Mouse (Mus musculus): ENCODE data around the gene Bahd1.

The Bahd1 gene

DNA sequence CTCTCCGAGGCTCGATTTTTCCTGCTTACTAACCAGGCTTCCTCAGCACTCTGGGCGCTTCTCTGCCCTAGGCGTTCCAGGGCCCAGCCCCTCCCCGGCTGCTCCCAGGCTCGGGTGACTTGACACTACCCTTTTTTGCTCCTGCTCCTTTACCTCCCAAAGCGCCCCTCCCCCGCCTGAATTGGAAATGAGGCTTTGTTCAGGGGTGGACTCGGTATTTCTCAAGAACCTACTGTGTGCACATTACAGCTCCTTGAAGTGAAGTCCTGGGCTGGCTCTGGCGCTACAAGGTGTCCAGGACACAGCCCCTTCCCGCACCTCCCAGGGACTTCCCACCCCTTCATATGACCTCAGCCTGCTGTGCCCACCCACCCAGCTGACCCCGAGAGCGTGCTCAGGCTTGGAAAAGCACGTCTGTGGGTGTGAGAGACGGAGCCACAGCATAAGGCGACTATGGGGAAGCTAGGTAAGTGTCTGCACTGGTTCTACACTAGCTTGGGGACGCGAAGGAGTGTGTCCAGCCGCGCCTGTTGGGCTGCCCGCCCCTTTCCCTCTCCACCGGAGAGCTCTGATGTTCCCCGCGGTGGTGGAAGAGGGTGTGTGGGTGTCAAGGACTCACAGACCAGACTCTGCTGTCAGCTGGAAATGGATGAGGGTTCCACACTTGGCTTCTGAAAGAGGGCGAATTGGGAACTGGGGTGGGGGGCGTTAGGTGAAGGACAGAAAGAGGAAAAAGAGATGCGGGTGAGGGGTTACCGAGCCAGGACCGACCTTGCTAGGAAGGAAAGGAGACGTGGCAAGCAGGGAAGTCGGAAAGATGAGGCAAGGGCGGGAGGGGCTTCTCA is at the start of gene Bahd1:
Gene Bahd1, plus strand, starts transcription at position 397 of the 845 bp plus-strand sequence.
- POLR2A ChIA-PET, result interaction anchor here (0.5 to 3.8 kb wide), 12 partner anchors 14 to 438 kb away, joined by 3 to 12 read pairs (median 4); no protein-coding TSS in a partner anchor
- CTCF ChIA-PET, result interaction anchor here in 3 of 4 experiments (0.6 to 1.4 kb wide), 7 partner anchors 7 to 372 kb away, joined by 3 to 5 read pairs (median 3); no protein-coding TSS in a partner anchor

DNA sequence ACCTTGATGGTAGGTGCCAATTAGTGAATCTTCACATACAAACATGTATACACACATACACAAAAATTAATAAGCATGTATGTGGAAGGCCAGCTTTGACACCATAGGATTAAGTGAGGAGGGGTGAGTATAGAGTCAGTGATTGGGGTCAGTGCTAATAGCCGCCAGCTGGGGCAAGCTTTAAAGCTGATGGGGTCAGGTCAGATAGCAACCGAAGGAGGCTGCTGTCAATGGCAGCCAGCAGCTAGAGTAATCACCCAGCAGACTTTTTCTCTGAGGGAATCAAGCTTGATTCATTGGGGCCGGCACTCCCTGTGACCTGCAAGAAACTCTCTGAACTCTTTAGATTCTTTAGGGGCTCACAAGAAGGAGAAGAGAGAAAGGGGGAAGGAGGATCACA is 48.4 kb upstream of the Bahd1 start:
- ChIA-PET CTCF (interaction anchor here in 1 of 4 experiments (0.7 kb wide), 1 partner anchor 56 kb away, joined by 4 read pairs; no protein-coding TSS in a partner anchor), POLR2A (interaction anchor here in 2 of 4 experiments (1.2 to 1.9 kb wide), 6 partner anchors 10 to 44 kb away, joined by 3 to 8 read pairs (median 6); partner anchors contain the start of gene Ivd (in 2 of the 2))

DNA sequence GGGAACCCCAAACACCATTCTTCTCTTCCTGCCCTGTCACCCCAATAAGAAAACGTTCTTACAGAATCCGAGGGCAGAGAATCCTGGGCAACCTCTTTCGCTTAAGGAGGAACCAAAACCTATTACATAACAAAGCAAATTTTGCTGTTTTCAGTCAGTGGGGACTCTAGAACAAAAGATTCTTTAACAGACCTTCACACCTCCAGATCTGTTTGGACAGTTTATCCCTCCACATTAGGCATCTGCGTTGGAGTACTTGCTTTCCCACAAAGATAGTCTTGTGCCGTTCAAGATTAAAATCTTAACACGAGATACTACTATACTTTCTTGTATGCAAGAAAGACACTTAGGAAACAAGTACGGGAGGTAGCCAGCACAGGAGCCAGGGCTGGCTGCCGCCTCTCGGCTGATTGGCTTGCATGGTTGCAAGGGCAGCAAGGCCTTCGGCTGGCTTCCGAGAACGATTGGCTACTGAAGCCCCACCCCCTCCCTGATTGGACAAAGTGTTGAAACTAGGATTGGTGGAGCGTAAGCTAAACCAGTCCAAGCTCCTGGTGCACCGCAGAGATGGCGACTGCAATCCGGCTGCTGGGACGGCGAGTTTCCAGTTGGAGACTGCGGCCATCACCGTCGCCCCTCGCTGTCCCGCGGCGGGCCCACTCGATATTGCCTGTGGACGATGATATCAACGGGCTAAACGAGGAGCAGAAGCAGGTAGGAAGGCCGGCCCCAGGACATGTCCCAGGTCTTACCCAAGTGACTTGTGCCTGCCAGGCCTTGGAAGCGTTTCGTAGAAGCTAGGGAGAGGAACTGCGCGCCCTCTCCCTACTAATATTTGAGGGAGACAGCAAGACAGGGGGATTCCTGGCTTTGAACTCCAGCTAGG is 38.5 kb upstream of the Bahd1 start, which contains the start of gene Ivd:
Gene Ivd, plus strand, starts transcription at position 501 of the 886 bp plus-strand sequence.
- POLR2A ChIA-PET, result interaction anchor here in 3 of 4 experiments (0.6 to 2.1 kb wide), 48 partner anchors 7 to 473 kb away, joined by 3 to 16 read pairs (median 4); partner anchors contain the start of genes Bmf (in 1 of the 3), Ccdc9b (in 1 of the 3), Chst14 (in 1 of the 3) and Disp2 (in 1 of the 3)
- CTCF ChIA-PET, result interaction anchor here (0.6 to 1.1 kb wide), 15 partner anchors 9 to 750 kb away, joined by 3 to 10 read pairs (median 3); partner anchors contain the start of gene Thbs1 (in 1 of the 4)

DNA sequence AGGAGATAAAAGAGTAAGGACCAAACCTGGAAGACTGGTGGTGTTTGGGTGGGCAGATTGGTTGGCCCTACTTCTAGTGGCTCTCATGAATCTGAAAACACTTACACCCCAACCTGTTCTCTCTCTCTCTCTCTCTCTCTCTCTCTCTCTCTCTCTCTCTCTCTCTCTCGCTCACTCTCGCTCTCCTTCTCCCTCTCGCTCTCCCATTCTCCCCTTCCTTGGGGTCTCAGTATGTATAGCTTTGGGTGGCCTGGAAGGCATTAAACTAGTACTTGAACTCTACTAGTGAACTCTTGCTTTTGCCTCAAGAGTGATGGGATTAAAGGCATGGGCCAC is 37.9 kb upstream of the Bahd1 start:
- CTCF ChIA-PET, result interaction anchor here (0.6 to 1.1 kb wide), 14 partner anchors 9 to 375 kb away, joined by 3 to 10 read pairs (median 3); no protein-coding TSS in a partner anchor
- POLR2A ChIA-PET, result interaction anchor here in 3 of 4 experiments (0.6 to 2.1 kb wide), 42 partner anchors 7 to 474 kb away, joined by 3 to 16 read pairs (median 4); partner anchors contain the start of genes Bmf (in 1 of the 3), Chst14 (in 1 of the 3), Disp2 (in 1 of the 3) and Eif2ak4 (in 1 of the 3)

DNA sequence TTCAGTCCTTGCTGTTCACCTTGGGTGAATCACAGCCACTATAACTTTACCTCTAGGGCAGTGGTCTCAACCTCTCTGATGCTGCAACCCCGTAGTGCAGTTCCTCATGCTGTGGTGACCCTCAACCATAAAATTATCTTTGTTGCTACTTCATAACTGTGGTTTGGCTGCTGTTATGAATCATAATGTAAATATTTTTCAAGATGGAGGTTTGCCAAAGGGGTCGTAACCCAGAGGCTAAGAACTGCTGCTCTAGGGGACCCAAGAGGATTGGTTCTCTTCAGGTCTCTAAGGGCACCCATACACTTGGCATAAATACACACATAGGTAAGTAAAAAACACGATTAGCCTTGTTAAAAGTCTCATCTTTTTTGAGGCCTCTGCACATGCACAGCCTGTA is 29.6 kb upstream of the Bahd1 start:
- ChIA-PET POLR2A (interaction anchor here in 1 of 4 experiments (0.6 kb wide), 1 partner anchor 761 kb away, joined by 3 read pairs; no protein-coding TSS in a partner anchor), CTCF (no interaction called here)

DNA sequence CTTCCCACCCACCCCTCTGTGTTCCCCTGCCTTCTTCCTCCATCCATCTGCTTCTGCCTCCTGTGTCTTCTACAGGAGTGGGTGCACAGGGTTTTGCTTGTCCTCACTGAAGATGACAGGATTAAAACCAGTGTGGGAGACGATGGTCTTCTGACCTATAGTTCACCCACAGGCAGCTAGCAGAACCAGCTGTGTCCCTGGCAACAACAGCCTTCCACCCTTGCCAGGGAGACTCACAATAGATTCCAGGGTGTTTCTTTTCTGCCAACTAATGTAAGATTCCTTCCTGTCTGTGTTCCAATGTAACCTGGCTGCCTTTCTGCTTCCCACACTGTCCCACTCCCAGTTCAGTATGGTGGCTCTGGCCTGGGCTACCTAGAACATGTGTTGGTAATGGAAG is 29.1 kb upstream of the Bahd1 start:
- CTCF ChIA-PET, result no interaction called here

DNA sequence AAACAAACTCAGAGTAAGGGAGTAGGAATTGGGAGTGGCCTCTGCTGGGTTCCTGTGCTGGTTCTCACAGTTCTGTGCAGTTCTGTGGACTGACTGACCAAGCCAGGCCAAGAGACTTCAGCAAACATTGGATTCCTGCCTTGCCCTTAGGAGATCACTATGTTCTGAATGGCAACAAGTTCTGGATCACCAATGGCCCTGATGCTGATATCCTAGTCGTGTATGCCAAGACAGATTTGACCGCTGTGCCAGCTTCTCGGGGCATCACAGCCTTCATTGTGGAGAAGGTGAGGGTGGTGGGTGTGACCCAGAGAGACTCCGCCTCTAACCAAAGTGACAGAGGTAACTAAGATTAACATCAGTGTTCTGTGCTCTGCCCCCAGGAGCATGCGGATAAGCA is 27.2 kb upstream of the Bahd1 start:
- CTCF ChIA-PET, result interaction anchor here in 1 of 4 experiments (1.3 kb wide), 1 partner anchor 10 kb away, joined by 5 read pairs; no protein-coding TSS in a partner anchor
- POLR2A ChIA-PET, result interaction anchor here in 2 of 4 experiments (0.6 to 2.3 kb wide), 2 partner anchors 11 to 40 kb away, joined by 3 to 8 read pairs; partner anchors contain the start of gene Ivd (in 1 of the 2)

More for the DNA sequence above, 29.1 kb upstream of the Bahd1 start:
- POLR2A ChIA-PET, result interaction anchor here in 2 of 4 experiments (1.0 to 2.3 kb wide), 2 partner anchors 9 to 32 kb away, joined by 3 to 8 read pairs; partner anchors contain the start of gene Ivd (in 1 of the 2)

DNA sequence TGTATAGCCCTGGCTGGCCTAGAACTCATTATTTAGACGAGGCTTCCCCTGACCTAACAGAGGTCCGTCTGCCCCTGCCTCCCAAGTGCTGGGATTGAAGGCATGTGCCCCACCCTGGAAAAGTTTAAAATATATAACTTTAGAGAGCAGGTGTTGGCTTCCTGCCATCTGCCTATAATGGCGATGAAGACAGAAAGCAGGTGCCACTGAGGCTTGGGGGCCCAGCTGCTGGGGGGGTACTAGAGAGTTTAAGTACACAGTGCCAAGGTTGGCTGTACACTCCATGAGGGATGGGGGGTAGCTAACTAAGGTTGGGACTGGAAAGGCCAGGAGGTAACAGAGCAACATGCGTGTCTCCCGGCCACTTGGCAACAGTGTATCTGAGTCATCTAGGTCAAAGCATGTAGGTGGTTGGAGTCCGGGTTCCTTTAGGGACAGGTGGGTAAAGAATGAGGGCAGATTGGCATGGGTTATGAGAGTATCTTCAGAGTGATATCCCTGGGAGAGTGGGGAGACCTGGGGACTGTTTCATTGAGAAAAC is 26.2 kb upstream of the Bahd1 start:
- CTCF ChIA-PET, result no interaction called here
- POLR2A ChIA-PET, result interaction anchor here in 2 of 4 experiments (0.6 to 1.1 kb wide), 2 partner anchors 12 to 83 kb away, joined by 4 to 7 read pairs; no protein-coding TSS in a partner anchor

DNA sequence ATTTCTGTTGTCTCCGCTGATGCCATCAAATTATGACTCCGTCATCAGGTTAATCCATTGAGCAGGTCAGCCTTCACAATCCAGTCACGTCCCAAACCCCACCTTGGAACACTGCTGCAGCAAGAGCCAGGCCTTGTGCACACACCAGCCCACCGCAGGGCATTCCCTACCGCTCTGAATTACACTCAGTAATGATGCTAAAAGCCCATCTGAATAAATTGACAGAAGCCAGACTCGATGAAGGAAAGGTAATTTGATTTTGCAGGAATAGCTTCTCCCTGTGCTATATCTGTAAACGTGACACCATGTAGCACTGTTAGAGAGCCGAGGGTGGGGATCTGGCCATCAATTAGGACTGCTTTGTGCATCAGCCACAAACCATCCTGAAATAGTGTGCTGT is 24.9 kb upstream of the Bahd1 start:
- POLR2A ChIA-PET, result no interaction called here
- CTCF ChIA-PET, result interaction anchor here in 1 of 4 experiments (0.6 kb wide), 1 partner anchor 227 kb away, joined by 3 read pairs; no protein-coding TSS in a partner anchor

DNA sequence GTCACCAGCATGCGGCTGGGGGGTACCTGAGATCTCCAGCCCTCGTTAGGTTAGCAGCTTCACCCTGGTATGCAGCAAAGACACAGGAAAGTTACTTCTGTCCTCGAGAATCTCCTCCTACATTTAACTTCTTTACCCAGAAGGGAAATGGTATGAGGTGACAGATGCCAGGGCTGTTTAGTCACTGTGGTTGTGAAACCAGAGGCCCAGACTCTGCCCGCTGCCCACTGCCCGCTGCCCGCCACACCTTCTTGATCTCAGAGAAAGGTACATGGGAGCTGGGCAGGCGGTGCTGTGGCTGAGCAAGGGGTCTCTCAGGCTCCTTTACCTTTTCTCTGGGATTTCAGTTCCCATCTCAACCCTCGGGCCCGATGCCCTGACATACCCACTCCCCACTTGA is 23.7 kb upstream of the Bahd1 start:
- POLR2A ChIA-PET, result interaction anchor here in 3 of 4 experiments (0.7 to 2.4 kb wide), 6 partner anchors 12 to 269 kb away, joined by 3 to 8 read pairs (median 3); partner anchors contain the start of genes Ivd (in 2 of the 3) and Knstrn (in 1 of the 3)
- CTCF ChIA-PET, result interaction anchor here in 2 of 4 experiments (0.5 to 1.4 kb wide), 3 partner anchors 170 to 581 kb away, joined by 3 to 4 read pairs (median 4); no protein-coding TSS in a partner anchor

DNA sequence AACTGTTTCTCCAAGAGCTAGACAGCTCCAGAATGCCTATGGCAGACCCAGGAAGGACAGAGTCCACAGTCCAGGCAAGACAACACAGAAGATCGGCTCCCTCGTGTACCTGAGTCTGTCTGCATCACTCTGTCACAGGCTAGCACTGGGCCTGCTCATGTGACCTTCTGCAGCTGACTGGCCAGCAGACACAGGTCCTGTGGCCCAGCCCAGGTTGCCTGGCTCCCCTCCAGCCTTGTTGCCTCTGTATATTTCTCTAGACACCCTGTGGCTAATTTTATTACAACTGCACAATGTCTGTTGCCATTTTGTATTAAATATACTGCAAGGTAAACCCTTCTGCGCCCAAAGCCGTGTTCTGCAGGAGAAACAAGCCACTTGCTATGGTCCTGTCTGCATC is 19.2 kb upstream of the Bahd1 start:
- CTCF ChIA-PET, result interaction anchor here (0.6 to 2.1 kb wide), 6 partner anchors 72 to 704 kb away, joined by 3 to 6 read pairs (median 3); no protein-coding TSS in a partner anchor

DNA sequence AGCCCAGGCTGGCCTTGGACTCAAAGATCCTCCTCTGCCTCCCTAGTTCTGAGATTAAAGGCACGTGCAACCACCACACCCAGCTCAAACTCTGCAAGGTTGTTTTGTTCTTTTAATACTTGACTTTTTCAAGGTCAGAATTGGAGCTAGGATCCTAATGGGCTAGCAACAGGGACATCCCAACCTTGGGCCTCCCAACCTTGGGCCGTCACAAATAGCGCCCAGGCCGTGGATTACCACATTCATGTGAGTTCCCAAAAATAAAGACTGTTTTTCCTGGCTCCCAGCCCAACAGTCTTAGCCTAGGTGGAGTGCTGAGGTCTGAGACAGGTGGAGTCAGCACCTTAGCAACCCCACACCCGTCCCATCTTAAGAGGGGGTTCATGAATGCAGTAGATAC is 18.2 kb upstream of the Bahd1 start:
- ChIA-PET POLR2A (interaction anchor here in 3 of 4 experiments (0.6 to 3.9 kb wide), 13 partner anchors 17 to 400 kb away, joined by 3 to 16 read pairs (median 3); partner anchors contain the start of genes Ankrd63 (in 1 of the 3), Bahd1 (in 1 of the 3), Ivd (in 1 of the 3) and Knstrn (in 1 of the 3)), CTCF (interaction anchor here (0.6 to 2.1 kb wide), 8 partner anchors 20 to 182 kb away, joined by 3 to 11 read pairs (median 5); partner anchors contain the start of gene Ivd (in 1 of the 4))

More for the DNA sequence above, 19.2 kb upstream of the Bahd1 start:
- POLR2A ChIA-PET, result interaction anchor here in 3 of 4 experiments (0.6 to 3.9 kb wide), 7 partner anchors 18 to 240 kb away, joined by 3 to 16 read pairs (median 4); partner anchors contain the start of genes Ivd (in 1 of the 3) and Knstrn (in 1 of the 3)

DNA sequence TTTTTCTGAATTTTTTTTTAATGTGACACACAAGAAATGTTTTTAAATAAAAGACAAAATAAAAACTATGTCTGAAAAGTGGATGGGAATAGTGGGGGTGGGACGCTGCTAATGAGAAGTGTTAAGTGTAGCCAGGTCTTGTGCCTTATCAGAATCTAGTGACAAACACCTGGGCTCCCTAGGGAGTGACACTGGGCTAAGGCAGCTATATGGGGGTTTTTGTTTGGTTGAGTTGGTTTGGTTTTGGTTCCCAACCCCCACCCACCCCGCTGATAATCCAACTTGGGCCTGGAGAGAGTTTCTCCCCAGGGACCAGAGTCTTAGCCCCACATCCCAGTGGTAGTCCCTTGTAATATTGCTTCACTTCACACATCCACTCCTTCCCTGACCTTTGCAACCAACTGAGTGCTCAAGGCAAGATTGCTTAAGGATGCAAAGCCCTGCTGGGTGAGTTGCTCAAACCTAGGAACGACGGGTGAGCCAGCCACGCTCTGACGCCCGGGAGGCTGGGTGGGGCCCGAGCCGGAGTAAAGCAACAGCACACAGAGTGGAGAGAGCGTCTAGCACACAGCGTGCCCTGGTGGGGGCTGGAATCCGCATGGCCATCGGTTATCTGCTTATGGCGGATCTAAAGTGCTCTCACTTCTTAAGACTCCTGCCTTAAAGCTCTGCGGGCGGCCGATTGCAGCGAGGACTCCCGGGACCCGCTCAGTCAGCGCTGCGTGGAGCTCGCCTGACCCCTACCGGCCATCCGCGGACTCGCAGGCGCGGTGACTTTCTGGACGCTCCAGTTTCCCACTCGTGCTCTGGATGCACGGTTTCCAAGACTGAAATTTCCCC is 17.1 kb upstream of the Bahd1 start:
- ChIA-PET CTCF (interaction anchor here (0.5 to 3.1 kb wide), 53 partner anchors 11 to 1057 kb away, joined by 3 to 38 read pairs (median 4); partner anchors contain the start of genes Ivd (in 3 of the 4), Ccdc9b (in 2 of the 4), Gpr176 (in 1 of the 4) and Inafm2 (in 1 of the 4)), POLR2A (interaction anchor here in 3 of 4 experiments (0.6 to 3.9 kb wide), 14 partner anchors 10 to 401 kb away, joined by 3 to 16 read pairs (median 4); partner anchors contain the start of genes Ivd (in 2 of the 3), Ankrd63 (in 1 of the 3), Bahd1 (in 1 of the 3) and Knstrn (in 1 of the 3))

DNA sequence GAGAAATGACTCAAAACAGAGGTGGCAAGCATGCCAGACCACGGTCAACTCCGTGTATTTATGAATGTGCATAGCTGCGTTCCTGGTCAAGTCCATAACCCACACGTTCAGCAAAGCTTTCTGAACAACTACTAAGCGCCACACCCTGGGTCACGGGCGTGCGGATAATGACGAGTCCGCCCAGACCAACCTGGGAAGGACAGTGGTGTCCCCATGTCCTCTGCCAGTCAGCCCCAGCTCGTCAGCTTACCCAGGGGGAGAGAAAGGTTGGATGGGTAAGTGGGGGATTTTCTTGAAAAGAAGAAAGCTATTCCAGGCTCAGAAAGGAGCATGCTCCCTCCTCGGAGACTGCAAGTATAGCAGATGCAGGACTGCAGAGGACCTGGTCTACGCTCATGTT is 12.7 kb upstream of the Bahd1 start:
- ChIA-PET POLR2A (interaction anchor here in 2 of 4 experiments (0.7 to 1.9 kb wide), 6 partner anchors 9 to 191 kb away, joined by 3 to 7 read pairs (median 3); partner anchors contain the start of genes Ccdc9b (in 1 of the 2) and Ivd (in 1 of the 2)), CTCF (interaction anchor here in 1 of 4 experiments (0.6 kb wide), 1 partner anchor 57 kb away, joined by 3 read pairs; no protein-coding TSS in a partner anchor)

DNA sequence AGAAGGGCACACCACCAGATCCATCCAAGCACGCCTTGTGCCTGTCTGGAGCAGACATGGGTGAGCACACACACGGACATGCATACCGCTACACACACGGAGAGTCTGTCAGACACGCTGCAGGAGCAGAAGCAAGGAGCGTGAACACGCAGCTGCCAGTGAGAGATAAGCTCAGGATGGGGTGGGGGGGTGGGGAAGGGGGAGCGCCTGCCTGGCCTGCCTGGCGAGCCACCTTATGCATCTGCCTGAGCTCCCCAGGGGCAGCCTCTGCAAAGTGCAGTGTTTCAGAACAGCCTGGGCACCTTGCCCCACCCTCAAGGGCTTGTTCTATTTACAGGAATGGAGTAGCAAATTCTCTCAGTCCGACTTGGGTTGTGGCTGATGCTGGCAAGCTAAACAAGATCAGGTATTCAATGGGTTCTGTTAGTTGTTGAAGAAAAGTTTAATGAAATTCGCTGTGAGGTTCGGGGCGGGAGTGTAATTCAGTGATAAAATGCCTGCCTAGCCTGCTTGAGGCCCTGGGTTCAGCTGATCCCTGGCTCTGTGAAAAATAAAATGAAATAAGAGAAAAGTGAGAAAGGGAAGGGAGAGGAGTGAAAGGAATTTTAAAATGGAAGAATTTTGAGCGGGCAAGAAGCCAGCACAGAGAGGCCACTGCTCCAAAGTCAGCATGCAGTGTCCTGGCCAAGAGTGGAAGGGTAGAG is 12.2 kb upstream of the Bahd1 start:
- ChIA-PET CTCF (interaction anchor here in 2 of 4 experiments (0.6 to 0.7 kb wide), 2 partner anchors 56 to 468 kb away, joined by 3 read pairs; no protein-coding TSS in a partner anchor), POLR2A (interaction anchor here in 2 of 4 experiments (0.7 to 1.9 kb wide), 5 partner anchors 9 to 126 kb away, joined by 3 to 7 read pairs (median 3); partner anchors contain the start of genes Ccdc9b (in 1 of the 2) and Ivd (in 1 of the 2))

Data from embryonic stem cell, embryonic (primary cell).